Mouse (Mus musculus): ENCODE results near the gene Sprtn. TPM values are rescaled to one million over a fixed set of nuclear protein-coding genes. Genes with fewer than 3 reads are reported as not detected.

The Sprtn gene
- total and polyA plus RNA-seq, 3 experiments = 16.0 to 26.5 (median 23.0) TPM

Other genes with a start within 250 kb of the Sprtn start
- 3.4 and 5.7 TPM in 2 replicates for gene 2310022B05Rik, start 234.5 kb upstream of the Sprtn start, total RNA-seq (2012; rRNA removed)
- gene 2310022B05Rik, start 234.5 kb upstream of the Sprtn start, total RNA-seq (2014; rRNA removed) = 2.2 and 3.2 TPM in 2 replicates
- gene 2310022B05Rik, start 234.5 kb upstream of the Sprtn start, polyA plus RNA-seq (2012; ENCODE audit: insufficient read length, low read depth) = 7.1 and 7.8 TPM in 2 replicates
- 33.6 and 36.6 TPM in 2 replicates for gene Ttc13, start 175.9 kb upstream of the Sprtn start, total RNA-seq (2012; rRNA removed)
- 33.5 and 35.8 TPM in 2 replicates for gene Ttc13, start 175.9 kb upstream of the Sprtn start, total RNA-seq (2014; rRNA removed)
- 26.3 and 30.8 TPM in 2 replicates for gene Ttc13, start 175.9 kb upstream of the Sprtn start, polyA plus RNA-seq (2012; ENCODE audit: insufficient read length, low read depth)
- 9.7 and 11.5 TPM in 2 replicates for gene Arv1, start 175.7 kb upstream of the Sprtn start, total RNA-seq (2012; rRNA removed)
- 11.4 and 11.9 TPM in 2 replicates for gene Arv1, start 175.7 kb upstream of the Sprtn start, total RNA-seq (2014; rRNA removed)
- gene Arv1, start 175.7 kb upstream of the Sprtn start, polyA plus RNA-seq (2012; ENCODE audit: insufficient read length, low read depth) = 18.8 and 22.0 TPM in 2 replicates
- 4.5 and 4.8 TPM in 2 replicates for gene Fam89a, start 146.1 kb upstream of the Sprtn start, total RNA-seq (2012; rRNA removed)
- gene Fam89a, start 146.1 kb upstream of the Sprtn start, total RNA-seq (2014; rRNA removed) = 2.2 and 2.5 TPM in 2 replicates
- gene Fam89a, start 146.1 kb upstream of the Sprtn start, polyA plus RNA-seq (2012; ENCODE audit: insufficient read length, low read depth) = 3.7 and 4.9 TPM in 2 replicates
- 0.04 and 0.08 TPM in 2 replicates for gene Trim67, start 104.8 kb upstream of the Sprtn start, total RNA-seq (2012; rRNA removed)
- not detected in 2 replicates for gene Trim67, start 104.8 kb upstream of the Sprtn start, total RNA-seq (2014; rRNA removed)
- 0.04 TPM in 1 of 2 replicates, not detected in the other for gene Trim67, start 104.8 kb upstream of the Sprtn start, polyA plus RNA-seq (2012; ENCODE audit: insufficient read length, low read depth)
- gene Gnpat, start 34.9 kb upstream of the Sprtn start, total RNA-seq (2012; rRNA removed) = 73.6 and 89.1 TPM in 2 replicates
- gene Gnpat, start 34.9 kb upstream of the Sprtn start, total RNA-seq (2014; rRNA removed) = 52.5 and 62.3 TPM in 2 replicates
- 77.3 and 91.5 TPM in 2 replicates for gene Gnpat, start 34.9 kb upstream of the Sprtn start, polyA plus RNA-seq (2012; ENCODE audit: insufficient read length, low read depth)
- gene 2810004N23Rik, start 34.8 kb upstream of the Sprtn start, total RNA-seq (2012; rRNA removed) = 47.6 and 61.6 TPM in 2 replicates
- 45.1 and 51.4 TPM in 2 replicates for gene 2810004N23Rik, start 34.8 kb upstream of the Sprtn start, total RNA-seq (2014; rRNA removed)
- gene 2810004N23Rik, start 34.8 kb upstream of the Sprtn start, polyA plus RNA-seq (2012; ENCODE audit: insufficient read length, low read depth) = 75.7 and 76.8 TPM in 2 replicates
- gene Exoc8, start 181 bp upstream of the Sprtn start, total RNA-seq (2012; rRNA removed) = 11.2 and 13.6 TPM in 2 replicates
- gene Exoc8, start 181 bp upstream of the Sprtn start, total RNA-seq (2014; rRNA removed) = 9.4 and 10.7 TPM in 2 replicates
- 5.9 and 6.4 TPM in 2 replicates for gene Exoc8, start 181 bp upstream of the Sprtn start, polyA plus RNA-seq (2012; ENCODE audit: insufficient read length, low read depth)
- gene Egln1, start 51.4 kb downstream of the Sprtn start, total RNA-seq (2012; rRNA removed) = 19.3 and 34.7 TPM in 2 replicates
- 24.7 and 31.0 TPM in 2 replicates for gene Egln1, start 51.4 kb downstream of the Sprtn start, total RNA-seq (2014; rRNA removed)
- 17.9 and 19.0 TPM in 2 replicates for gene Egln1, start 51.4 kb downstream of the Sprtn start, polyA plus RNA-seq (2012; ENCODE audit: insufficient read length, low read depth)
- 62.9 and 68.0 TPM in 2 replicates for gene Tsnax, start 115.1 kb downstream of the Sprtn start, total RNA-seq (2012; rRNA removed)
- 47.8 and 48.0 TPM in 2 replicates for gene Tsnax, start 115.1 kb downstream of the Sprtn start, total RNA-seq (2014; rRNA removed)
- gene Tsnax, start 115.1 kb downstream of the Sprtn start, polyA plus RNA-seq (2012; ENCODE audit: insufficient read length, low read depth) = 71.5 and 75.0 TPM in 2 replicates
- not detected in 2 replicates for gene Disc1, start 156.3 kb downstream of the Sprtn start, total RNA-seq (2012; rRNA removed)
- gene Disc1, start 156.3 kb downstream of the Sprtn start, total RNA-seq (2014; rRNA removed) = not detected in 2 replicates
- not detected in 2 replicates for gene Disc1, start 156.3 kb downstream of the Sprtn start, polyA plus RNA-seq (2012; ENCODE audit: insufficient read length, low read depth)